Mouse (Mus musculus): ENCODE data around the gene Rplp1.

DNA sequence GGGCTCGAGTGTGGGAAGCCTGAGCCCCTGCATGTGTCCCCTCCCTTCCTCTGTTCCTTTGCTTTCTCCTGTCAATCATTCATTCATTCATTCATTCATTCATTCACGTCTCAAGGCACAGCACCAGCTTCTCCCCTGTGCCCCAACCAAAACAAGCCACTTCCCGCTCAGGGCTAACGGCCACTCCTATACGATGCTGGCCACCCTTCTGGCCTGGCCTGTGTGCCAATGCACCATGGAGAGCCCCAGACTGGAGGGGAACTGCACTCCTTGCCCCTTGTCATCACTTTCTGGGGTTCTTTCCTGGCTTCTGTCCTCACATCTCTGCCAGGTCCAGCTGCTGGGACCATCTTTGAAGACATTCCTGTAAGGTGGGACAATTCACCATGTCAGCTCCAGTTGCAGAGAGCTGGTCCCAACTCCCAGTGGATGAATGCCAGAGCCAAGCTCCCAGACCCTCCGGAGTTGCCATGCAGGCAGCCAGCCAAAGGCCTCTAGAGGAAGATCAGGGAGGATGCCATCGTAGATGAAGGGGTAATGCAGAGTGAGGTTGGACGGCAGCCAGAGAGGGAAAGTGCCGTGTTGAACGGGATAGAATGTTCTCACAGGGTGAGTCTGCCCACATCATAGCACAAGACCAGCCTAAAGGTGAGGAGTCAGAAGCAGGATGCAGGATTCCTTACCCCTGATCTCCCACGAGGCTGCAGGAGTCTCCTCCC is 26.5 kb downstream of the Rplp1 start:
- no peak for TF ChIP-seq CTCF (IDR thresholded peaks at IDR 0.05; ENCODE audit: control insufficient read depth, insufficient read depth, insufficient replicate concordance, low read depth, low read length)
- TF ChIP-seq POLR2A (IDR thresholded peaks at IDR 0.05; ENCODE audit: control insufficient read depth, low read depth, low read length): no peak

Data from testis, adult 2 months (tissue).